ENCODE assay signal across 12 mouse cellular contexts in genomic region chr5:112368666-112369065, GRCm38 (mm10). TPM values are rescaled to one million over a fixed set of nuclear protein-coding genes. Genes with fewer than 3 reads are reported as not detected.
A peak's percentile ranks its signal among the peaks of the same experiment; 100 is the strongest.
DNase-seq lines count a peak whose midpoint lies in the region; ATAC-seq and TF ChIP-seq lines count a peak whose summit lies in the region.
"Had no signal": no experiment of that assay in that cellular context is flagged by ENCODE, and none has a peak within 500 bp of the region (broad histone marks: within the 10 kb centered on the region; RNA-seq: fewer than 3 reads in every experiment).

No protein-coding gene starts in this region.

- no peaks in the 10 kb centered on the region for H3K9me3 ChIP-seq in neural tube, embryonic 13.5 days
- no peaks in the 10 kb centered on the region for H3K9me3 ChIP-seq in embryonic facial prominence, embryonic 10.5 days

- TF ChIP-seq POLR2A in small intestine, adult 2 months (IDR thresholded peaks at IDR 0.05; ENCODE audit: low read depth, low read length), result no peak

- H3K27ac ChIP-seq in neural tube, embryonic 13.5 days (replicated peaks), result 0 out of 2 replicates have a peak overlapping the region, but pooled peaks have one; percentile 3
- H3K27ac ChIP-seq in small intestine, adult 2 months (ENCODE audit: insufficient read depth, low read depth, low read length), result 0 out of 2 replicates have a peak overlapping the region, but pooled peaks have one; percentile 24
- H3K27ac ChIP-seq in embryonic facial prominence, embryonic 10.5 days (replicated peaks), result no peak overlapping the region

- H3K36me3 ChIP-seq in neural tube, embryonic 13.5 days, result peaks cover 61% of the 10 kb centered on the region
- H3K36me3 ChIP-seq in small intestine, adult 2 months (ENCODE audit: control insufficient read depth, insufficient read depth, low read length), result peaks cover 28% of the 10 kb centered on the region
- H3K36me3 ChIP-seq in embryonic facial prominence, embryonic 10.5 days (replicated peaks), result peaks cover 96% of the 10 kb centered on the region

- no peak overlapping the region for H3K4me3 ChIP-seq in neural tube, embryonic 13.5 days
- H3K4me3 ChIP-seq in small intestine, adult 2 months (ENCODE audit: low read depth, low read length), result no peak overlapping the region
- no peak overlapping the region for H3K4me3 ChIP-seq in embryonic facial prominence, embryonic 10.5 days

- no peak for TF ChIP-seq CTCF in small intestine, adult 2 months (IDR thresholded peaks at IDR 0.05; ENCODE audit: extremely low read depth, insufficient read length, insufficient replicate concordance, low read depth, low read length)

- WGBS in neural tube, embryonic 13.5 days, result 51% methylated on average over 10 of the region's 10 CpGs
- 88% methylated on average over 10 of the region's 10 CpGs for WGBS in small intestine, adult 2 months
- 95% methylated on average over 10 of the region's 10 CpGs for WGBS in embryonic facial prominence, embryonic 10.5 days

- peaks cover 50% of the 10 kb centered on the region for H3K4me1 ChIP-seq in neural tube, embryonic 13.5 days (replicated peaks)
- H3K4me1 ChIP-seq in small intestine, adult 2 months (ENCODE audit: control insufficient read depth, insufficient read depth, insufficient read length, low read length), result no peaks in the 10 kb centered on the region
- H3K4me1 ChIP-seq in embryonic facial prominence, embryonic 10.5 days, result peaks cover 22% of the 10 kb centered on the region

- no peak overlapping the region for H3K9ac ChIP-seq in neural tube, embryonic 13.5 days
- H3K9ac ChIP-seq: lung, embryonic 14.5 days had no signal

- no peaks in the 10 kb centered on the region for H3K27me3 ChIP-seq in neural tube, embryonic 13.5 days
- H3K27me3 ChIP-seq in small intestine, adult 2 months (ENCODE audit: control insufficient read depth, insufficient read depth, low read length), result no peaks in the 10 kb centered on the region
- no peaks in the 10 kb centered on the region for H3K27me3 ChIP-seq in embryonic facial prominence, embryonic 10.5 days (replicated peaks; ENCODE audit: low read depth, poor library complexity, severe bottlenecking)

- no peak for DNase-seq in neural tube, embryonic 10.5 days (ENCODE audit: extremely low spot score, low spot score)
- DNase-seq in cerebellum, adult 18-20 months, result peak; percentile 90 to 96
- peak; percentile 92 for DNase-seq in cerebellum, postnatal 25 days
- DNase-seq in embryonic facial prominence, embryonic 10.5 days (ENCODE audit: low spot score), result no peak
- DNase-seq in urinary bladder, postnatal 25 days (ENCODE audit: low spot score), result no peak
- DNase-seq: adrenal gland, adult 2 months; kidney, adult 2 months; liver; lung, embryonic 14.5 days had no signal

- no peak for ATAC-seq in neural tube, embryonic 13.5 days (ENCODE audit: low read depth)

- H3K4me2 ChIP-seq in neural tube, embryonic 13.5 days, result no peak overlapping the region
- H3K4me2 ChIP-seq: lung, embryonic 14.5 days had no signal

RNA-seq across cellular contexts. Expression of gene Gm6583, which starts 12.8 kb away (rescaled TPM):
- polyA plus RNA-seq in neural tube, embryonic 13.5 days (2015; fragmentation: Nextera tagmentation; extraction: Ambion mirVana), result 0.08 and 0.26 TPM in 2 replicates
- polyA plus RNA-seq in small intestine, adult 2 months (2012; rRNA removed), result not detected in 2 replicates
- 0.28 and 0.30 TPM in 2 replicates for polyA plus RNA-seq in embryonic facial prominence, embryonic 10.5 days (2016; fragmentation: Nextera tagmentation; extraction: Ambion mirVana)
- polyA plus RNA-seq: adrenal gland, adult 2 months; heart, postnatal 0 days; kidney, adult 2 months had no signal

RNA-seq across cellular contexts. Expression of gene Hps4, which starts 25.8 kb away (rescaled TPM):
- polyA plus RNA-seq in neural tube, embryonic 13.5 days (2015; fragmentation: Nextera tagmentation; extraction: Ambion mirVana), result 37.6 and 37.8 TPM in 2 replicates
- 22.6 and 66.3 TPM in 2 replicates for polyA plus RNA-seq in small intestine, adult 2 months (2012; rRNA removed)
- 36.1 and 36.9 TPM in 2 replicates for polyA plus RNA-seq in embryonic facial prominence, embryonic 10.5 days (2016; fragmentation: Nextera tagmentation; extraction: Ambion mirVana)

RNA-seq across cellular contexts. Expression of gene Srrd, which starts 25.8 kb away (rescaled TPM):
- polyA plus RNA-seq in neural tube, embryonic 13.5 days (2015; fragmentation: Nextera tagmentation; extraction: Ambion mirVana), result 53.9 and 54.4 TPM in 2 replicates
- 20.5 and 34.1 TPM in 2 replicates for polyA plus RNA-seq in small intestine, adult 2 months (2012; rRNA removed)
- 48.2 and 51.6 TPM in 2 replicates for polyA plus RNA-seq in embryonic facial prominence, embryonic 10.5 days (2016; fragmentation: Nextera tagmentation; extraction: Ambion mirVana)

RNA-seq across cellular contexts. Expression of gene Asphd2, which starts 26.0 kb away (rescaled TPM):
- 52.4 and 69.6 TPM in 2 replicates for polyA plus RNA-seq in neural tube, embryonic 13.5 days (2015; fragmentation: Nextera tagmentation; extraction: Ambion mirVana)
- polyA plus RNA-seq in small intestine, adult 2 months (2012; rRNA removed), result 1.7 and 3.8 TPM in 2 replicates
- 23.7 and 27.3 TPM in 2 replicates for polyA plus RNA-seq in embryonic facial prominence, embryonic 10.5 days (2016; fragmentation: Nextera tagmentation; extraction: Ambion mirVana)

RNA-seq across cellular contexts. Expression of gene Tfip11, which starts 42.5 kb away (rescaled TPM):
- 29.7 and 34.2 TPM in 2 replicates for polyA plus RNA-seq in neural tube, embryonic 13.5 days (2015; fragmentation: Nextera tagmentation; extraction: Ambion mirVana)
- 18.3 and 40.0 TPM in 2 replicates for polyA plus RNA-seq in small intestine, adult 2 months (2012; rRNA removed)
- 41.3 and 42.5 TPM in 2 replicates for polyA plus RNA-seq in embryonic facial prominence, embryonic 10.5 days (2016; fragmentation: Nextera tagmentation; extraction: Ambion mirVana)

Comparison
In these comparisons a context has a peak if more than half of its experiments do, and no peak if none do; other contexts are left out.
1. DNase-seq: peak in cerebellum, adult 18-20 months (2 of 2) and cerebellum, postnatal 25 days (2 of 2); none in neural tube, embryonic 10.5 days (single experiment), embryonic facial prominence, embryonic 10.5 days (single experiment) and urinary bladder, postnatal 25 days (single experiment).